8 mouse cellular contexts compared by ENCODE assay signal in genomic region chr11:32956993-32957392, GRCm38 (mm10).
DNase-seq lines count a peak whose midpoint lies in the region; ATAC-seq lines count a peak whose summit lies in the region.

No protein-coding gene starts in this region.

- 35% methylated on average over 7 of the region's 7 CpGs for WGBS in midbrain, embryonic 14.5 days
- WGBS in midbrain, embryonic 16.5 days = 36% methylated on average over 7 of the region's 7 CpGs
- WGBS in lung, embryonic 16.5 days = 22% methylated on average over 7 of the region's 7 CpGs

- H3K4me2 ChIP-seq in midbrain, embryonic 14.5 days (ENCODE audit: low read length) = no peak overlapping the region
- no peak overlapping the region for H3K4me2 ChIP-seq in midbrain, embryonic 16.5 days (ENCODE audit: low read length)
- no peak overlapping the region for H3K4me2 ChIP-seq in lung, embryonic 16.5 days (ENCODE audit: low read depth, low read length)

- H3K4me3 ChIP-seq in midbrain, embryonic 14.5 days (replicated peaks; ENCODE audit: low read depth, low read length) = no peak overlapping the region
- no peak overlapping the region for H3K4me3 ChIP-seq in midbrain, embryonic 16.5 days (ENCODE audit: low read depth, low read length)
- H3K4me3 ChIP-seq in lung, embryonic 16.5 days (ENCODE audit: low read length) = no peak overlapping the region

- DNase-seq in midbrain, embryonic 14.5 days = peak; percentile 57
- peak; percentile 88 to 91 for DNase-seq in cerebellum, postnatal 25 days
- DNase-seq in gastrocnemius, postnatal 10 days = peak; percentile 37
- peak; percentile 61 for DNase-seq in layer of hippocampus, adult 11-12 months (ENCODE audit: low spot score)
- peak; percentile 19 for DNase-seq in testis, postnatal 14 days (ENCODE audit: low spot score)
- no peak for DNase-seq in spleen, postnatal 10 days (ENCODE audit: low spot score in 2 of 2)

- ATAC-seq in midbrain, embryonic 14.5 days (ENCODE audit: low FRiP score, low TSS enrichment) = no peak
- ATAC-seq in midbrain, embryonic 16.5 days = no peak
- ATAC-seq in lung, embryonic 16.5 days (ENCODE audit: low read depth) = peak; percentile 68; the same call in 1 of the 2 replicates

- H3K27ac ChIP-seq in midbrain, embryonic 14.5 days (replicated peaks; ENCODE audit: low read depth, low read length) = no peak overlapping the region
- H3K27ac ChIP-seq in midbrain, embryonic 16.5 days (ENCODE audit: low read length) = no peak overlapping the region
- H3K27ac ChIP-seq in lung, embryonic 16.5 days (ENCODE audit: low read length) = no peak overlapping the region

- H3K9me3 ChIP-seq in midbrain, embryonic 14.5 days (ENCODE audit: control insufficient read depth, low read length) = no peaks in the 10 kb centered on the region
- H3K9me3 ChIP-seq in midbrain, embryonic 16.5 days (replicated peaks; ENCODE audit: control insufficient read depth, low read length, poor library complexity, severe bottlenecking) = no peaks in the 10 kb centered on the region
- peaks cover 3% of the 10 kb centered on the region for H3K9me3 ChIP-seq in lung, embryonic 16.5 days (ENCODE audit: control insufficient read depth, low read length)

- no peak overlapping the region for H3K9ac ChIP-seq in midbrain, embryonic 14.5 days (replicated peaks; ENCODE audit: low read length)
- no peak overlapping the region for H3K9ac ChIP-seq in midbrain, embryonic 16.5 days (ENCODE audit: low read depth, low read length)
- H3K9ac ChIP-seq in lung, embryonic 16.5 days (ENCODE audit: low read length) = no peak overlapping the region

- no peaks in the 10 kb centered on the region for H3K36me3 ChIP-seq in midbrain, embryonic 14.5 days (ENCODE audit: control insufficient read depth, insufficient read depth, low read length)
- no peaks in the 10 kb centered on the region for H3K36me3 ChIP-seq in midbrain, embryonic 16.5 days (ENCODE audit: control insufficient read depth, insufficient read depth, low read length)
- no peaks in the 10 kb centered on the region for H3K36me3 ChIP-seq in lung, embryonic 16.5 days (ENCODE audit: control insufficient read depth, insufficient read depth, low read length)

- no peaks in the 10 kb centered on the region for H3K27me3 ChIP-seq in midbrain, embryonic 14.5 days (ENCODE audit: control insufficient read depth, insufficient read depth, low read length)
- H3K27me3 ChIP-seq in midbrain, embryonic 16.5 days (ENCODE audit: control insufficient read depth, insufficient read depth, low read depth, low read length) = no peaks in the 10 kb centered on the region
- no peaks in the 10 kb centered on the region for H3K27me3 ChIP-seq in lung, embryonic 16.5 days (ENCODE audit: control insufficient read depth, insufficient read depth, low read depth, low read length)

- H3K4me1 ChIP-seq in midbrain, embryonic 14.5 days (ENCODE audit: control insufficient read depth, insufficient read depth, low read length) = no peaks in the 10 kb centered on the region
- no peaks in the 10 kb centered on the region for H3K4me1 ChIP-seq in midbrain, embryonic 16.5 days (ENCODE audit: control insufficient read depth, insufficient read depth, low read length)
- H3K4me1 ChIP-seq in lung, embryonic 16.5 days (replicated peaks; ENCODE audit: control insufficient read depth, insufficient read depth, low read length) = no peaks in the 10 kb centered on the region

Comparison
In these comparisons a context has a peak if more than half of its experiments do, and no peak if none do; other contexts are left out.
1. DNase-seq: peak in midbrain, embryonic 14.5 days (single experiment), cerebellum, postnatal 25 days (2 of 2), gastrocnemius, postnatal 10 days (single experiment), layer of hippocampus, adult 11-12 months (single experiment) and testis, postnatal 14 days (single experiment); none in spleen, postnatal 10 days (0 of 2).